Mouse (Mus musculus): Measurements from ENCODE around the gene Gm10718. TPM values are rescaled to one million over a fixed set of nuclear protein-coding genes. Genes with fewer than 3 reads are reported as not detected.
"Not testable (repeated sequence)": the region's sequence is repeated elsewhere in the genome, so short reads cannot be mapped to it uniquely, and the experiment has no call there.

The Gm10718 gene
- not detected in 2 replicates for polyA plus RNA-seq (2014; fragmentation: Nextera tagmentation; extraction: Ambion mirVana)

DNA sequence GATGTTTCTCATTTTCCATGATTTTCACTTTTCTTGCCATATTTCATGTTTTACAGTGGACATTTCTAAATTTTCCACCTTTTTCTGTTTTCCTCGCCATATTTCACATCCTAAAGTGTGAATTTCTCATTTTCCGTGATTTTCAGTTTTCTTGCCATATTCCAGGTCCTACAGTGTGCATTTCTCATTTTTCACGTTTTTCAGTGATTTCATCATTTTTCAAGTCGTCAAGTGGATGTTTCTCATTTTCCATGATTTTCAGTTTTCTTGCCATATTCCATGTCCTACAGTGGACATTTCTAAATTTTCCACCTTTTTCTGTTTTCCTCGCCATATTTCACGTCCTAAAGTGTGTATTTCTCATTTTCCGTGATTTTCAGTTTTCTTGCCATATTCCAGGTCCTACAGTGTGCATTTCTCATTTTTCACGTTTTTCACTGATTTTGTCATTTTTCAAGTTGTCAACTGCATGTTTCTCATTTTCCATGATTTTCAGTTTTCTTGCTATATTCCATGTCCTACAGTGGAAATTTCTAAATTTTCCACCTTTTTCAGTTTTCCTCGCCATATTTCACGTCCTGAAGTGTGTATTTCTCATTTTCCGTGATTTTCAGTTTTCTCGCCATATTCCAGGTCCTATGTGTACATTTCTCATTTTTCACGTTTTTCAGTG, at the start of gene Gm10718:
TSS of gene Gm10718 (plus strand) at position 236 of the 673 bp plus-strand sequence.
- H3K27ac ChIP-seq (ENCODE audit: low read depth, low read length); H3K36me3 ChIP-seq (ENCODE audit: control insufficient read depth, insufficient read depth, low read length); ATAC-seq (replicated peaks; ENCODE audit: insufficient number of reproducible peaks, low FRiP score, low TSS enrichment); H3K9me3 ChIP-seq (replicated peaks; ENCODE audit: control insufficient read depth, low read length); H3K4me2 ChIP-seq; H3K27me3 ChIP-seq (ENCODE audit: control insufficient read depth, insufficient read depth, low read length); H3K4me3 ChIP-seq (ENCODE audit: low read depth, low read length); H3K9ac ChIP-seq (ENCODE audit: low read depth, low read length); H3K4me1 ChIP-seq (ENCODE audit: control insufficient read depth, insufficient read depth, low read length): not testable (repeated sequence)
- 69% methylated on average over 9 of the region's 13 CpGs for WGBS (ENCODE audit: insufficient replicate concordance)

DNA sequence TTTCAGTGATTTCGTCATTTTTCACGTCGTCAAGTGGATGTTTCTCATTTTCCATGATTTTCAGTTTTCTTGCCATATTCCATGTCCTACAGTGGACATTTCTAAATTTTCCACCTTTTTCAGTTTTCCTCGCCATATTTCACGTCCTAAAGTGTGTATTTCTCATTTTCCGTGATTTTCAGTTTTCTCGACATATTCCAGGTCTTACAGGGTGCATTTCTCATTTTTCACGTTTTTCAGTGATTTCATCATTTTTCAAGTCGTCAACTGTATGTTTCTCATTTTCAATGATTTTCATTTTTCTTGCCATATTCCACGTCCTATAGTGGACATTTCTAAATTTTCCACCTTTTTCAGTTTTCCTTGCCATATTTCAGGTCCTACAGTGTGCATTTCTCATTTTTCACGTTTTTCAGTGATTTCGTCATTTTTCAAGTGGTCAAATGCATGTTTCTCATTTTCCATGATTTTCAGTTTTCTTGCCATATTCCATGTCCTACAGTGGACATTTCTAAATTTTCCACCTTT, 22.8 kb upstream of the Gm10718 start, which contains the start of gene Gm10722:
TSS of gene Gm10722 (plus strand) at position 478 of the 528 bp plus-strand sequence.
- H3K4me1 ChIP-seq (ENCODE audit: control insufficient read depth, insufficient read depth, low read length); H3K27ac ChIP-seq (ENCODE audit: low read depth, low read length); H3K9me3 ChIP-seq (replicated peaks; ENCODE audit: control insufficient read depth, low read length); H3K4me2 ChIP-seq; ATAC-seq (replicated peaks; ENCODE audit: insufficient number of reproducible peaks, low FRiP score, low TSS enrichment); H3K27me3 ChIP-seq (ENCODE audit: control insufficient read depth, insufficient read depth, low read length); H3K9ac ChIP-seq (ENCODE audit: low read depth, low read length); H3K4me3 ChIP-seq (ENCODE audit: low read depth, low read length); H3K36me3 ChIP-seq (ENCODE audit: control insufficient read depth, insufficient read depth, low read length): not testable (repeated sequence)
- 57% methylated on average over 12 of the region's 12 CpGs for WGBS (ENCODE audit: insufficient replicate concordance)

- H3K36me3 ChIP-seq (ENCODE audit: control insufficient read depth, insufficient read depth, low read length); H3K4me3 ChIP-seq (ENCODE audit: low read depth, low read length); H3K9me3 ChIP-seq (replicated peaks; ENCODE audit: control insufficient read depth, low read length); H3K4me1 ChIP-seq (ENCODE audit: control insufficient read depth, insufficient read depth, low read length); H3K27me3 ChIP-seq (ENCODE audit: control insufficient read depth, insufficient read depth, low read length); ATAC-seq (replicated peaks; ENCODE audit: insufficient number of reproducible peaks, low FRiP score, low TSS enrichment); H3K27ac ChIP-seq (ENCODE audit: low read depth, low read length); H3K9ac ChIP-seq (ENCODE audit: low read depth, low read length); H3K4me2 ChIP-seq: not testable (repeated sequence)
- 62% methylated on average over 8 of the region's 8 CpGs for WGBS (ENCODE audit: insufficient replicate concordance)
Observed at GRCm38 (mm10) chr9:3001006-3001405, 22.3 kb upstream of the Gm10718 start.

- ATAC-seq (replicated peaks; ENCODE audit: insufficient number of reproducible peaks, low FRiP score, low TSS enrichment), result peak; percentile 86
- not testable (repeated sequence) for H3K4me2 ChIP-seq; H3K9me3 ChIP-seq (replicated peaks; ENCODE audit: control insufficient read depth, low read length); H3K9ac ChIP-seq (ENCODE audit: low read depth, low read length); H3K4me1 ChIP-seq (ENCODE audit: control insufficient read depth, insufficient read depth, low read length); H3K27me3 ChIP-seq (ENCODE audit: control insufficient read depth, insufficient read depth, low read length); H3K4me3 ChIP-seq (ENCODE audit: low read depth, low read length); H3K36me3 ChIP-seq (ENCODE audit: control insufficient read depth, insufficient read depth, low read length); H3K27ac ChIP-seq (ENCODE audit: low read depth, low read length)
- 48% methylated on average over 8 of the region's 11 CpGs for WGBS (ENCODE audit: insufficient replicate concordance)
Observed at GRCm38 (mm10) chr9:3001948-3002659, 21.2 kb upstream of the Gm10718 start.

DNA sequence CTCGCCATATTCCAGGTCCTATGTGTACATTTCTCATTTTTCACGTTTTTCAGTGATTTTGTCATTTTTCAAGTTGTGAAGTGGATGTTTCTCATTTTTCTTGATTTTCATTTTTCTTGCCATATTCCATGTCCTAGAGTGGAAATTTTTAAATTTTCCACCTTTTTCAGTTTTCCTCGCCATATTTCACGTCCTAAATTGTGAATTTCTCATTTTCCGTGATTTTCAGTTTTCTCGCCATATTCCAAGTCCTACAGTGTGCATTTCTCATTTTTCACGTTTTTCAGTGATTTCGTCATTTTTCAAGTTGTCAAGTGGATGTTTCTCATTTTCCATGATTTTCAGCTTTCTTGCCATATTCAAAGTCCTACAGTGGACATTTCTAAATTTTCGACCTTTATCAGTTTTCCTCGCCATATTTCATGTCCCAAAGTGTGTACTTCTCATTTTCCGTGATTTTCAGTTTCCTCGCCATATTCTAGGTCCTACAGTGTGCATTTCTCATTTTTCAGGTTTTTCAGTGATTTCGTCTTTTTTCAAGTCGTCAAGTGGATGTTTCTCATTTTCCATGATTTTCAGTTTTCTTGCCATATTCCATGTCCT, 20.5 kb upstream of the Gm10718 start, which contains the start of gene Gm11168:
TSS of gene Gm11168 (plus strand) at position 553 of the 603 bp plus-strand sequence.
- H3K4me3 ChIP-seq (ENCODE audit: low read depth, low read length); ATAC-seq (replicated peaks; ENCODE audit: insufficient number of reproducible peaks, low FRiP score, low TSS enrichment); H3K9me3 ChIP-seq (replicated peaks; ENCODE audit: control insufficient read depth, low read length); H3K36me3 ChIP-seq (ENCODE audit: control insufficient read depth, insufficient read depth, low read length); H3K9ac ChIP-seq (ENCODE audit: low read depth, low read length); H3K4me2 ChIP-seq; H3K27me3 ChIP-seq (ENCODE audit: control insufficient read depth, insufficient read depth, low read length); H3K27ac ChIP-seq (ENCODE audit: low read depth, low read length); H3K4me1 ChIP-seq (ENCODE audit: control insufficient read depth, insufficient read depth, low read length): not testable (repeated sequence)
- WGBS (ENCODE audit: insufficient replicate concordance), result 61% methylated on average over 6 of the region's 14 CpGs

DNA sequence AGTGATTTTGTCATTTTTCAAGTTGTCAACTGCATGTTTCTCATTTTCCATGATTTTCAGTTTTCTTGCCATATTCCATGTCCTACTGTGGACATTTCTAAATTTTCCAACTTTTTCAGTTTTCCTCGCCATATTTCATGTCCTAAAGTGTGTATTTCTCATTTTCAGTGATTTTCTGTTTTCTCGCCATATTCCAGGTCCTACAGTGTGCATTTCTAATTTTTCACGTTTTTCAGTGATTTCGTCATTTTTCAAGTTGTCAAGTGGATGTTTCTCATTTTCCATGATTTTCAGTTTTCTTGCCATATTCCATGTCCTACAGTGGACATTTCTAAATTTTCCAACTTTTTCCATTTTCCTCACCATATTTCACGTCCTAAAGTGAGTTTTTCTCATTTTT, 17.2 kb upstream of the Gm10718 start:
- H3K4me1 ChIP-seq (ENCODE audit: control insufficient read depth, insufficient read depth, low read length); H3K9me3 ChIP-seq (replicated peaks; ENCODE audit: control insufficient read depth, low read length); H3K4me3 ChIP-seq (ENCODE audit: low read depth, low read length); H3K9ac ChIP-seq (ENCODE audit: low read depth, low read length); H3K36me3 ChIP-seq (ENCODE audit: control insufficient read depth, insufficient read depth, low read length); H3K27ac ChIP-seq (ENCODE audit: low read depth, low read length); H3K27me3 ChIP-seq (ENCODE audit: control insufficient read depth, insufficient read depth, low read length); H3K4me2 ChIP-seq: not testable (repeated sequence)
- 0 out of 2 replicates have a peak, but pooled peaks have one; percentile 2 for ATAC-seq (replicated peaks; ENCODE audit: insufficient number of reproducible peaks, low FRiP score, low TSS enrichment)
- 69% methylated on average over 1 of the region's 5 CpGs for WGBS (ENCODE audit: insufficient replicate concordance)

DNA sequence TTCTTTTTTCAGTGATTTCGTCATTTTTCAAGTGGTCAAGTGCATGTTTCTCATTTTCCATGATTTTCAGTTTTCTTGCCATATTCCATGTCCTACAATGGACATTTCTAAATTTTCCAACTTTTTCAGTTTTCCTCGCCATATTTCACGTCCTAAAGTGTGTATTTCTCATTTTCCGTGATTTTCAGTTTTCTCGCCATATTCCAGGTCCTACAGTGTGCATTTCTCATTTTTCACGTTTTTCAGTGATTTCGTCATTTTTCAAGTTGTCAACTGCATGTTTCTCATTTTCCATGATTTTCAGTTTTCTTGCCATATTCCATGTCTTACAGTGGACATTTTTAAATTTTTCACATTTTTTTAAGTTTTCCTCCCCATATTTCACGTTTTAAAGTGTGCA, 16.7 kb upstream of the Gm10718 start:
- not testable (repeated sequence) for H3K4me3 ChIP-seq (ENCODE audit: low read depth, low read length); H3K9me3 ChIP-seq (replicated peaks; ENCODE audit: control insufficient read depth, low read length); H3K36me3 ChIP-seq (ENCODE audit: control insufficient read depth, insufficient read depth, low read length); H3K27me3 ChIP-seq (ENCODE audit: control insufficient read depth, insufficient read depth, low read length); H3K27ac ChIP-seq (ENCODE audit: low read depth, low read length); H3K4me1 ChIP-seq (ENCODE audit: control insufficient read depth, insufficient read depth, low read length); H3K9ac ChIP-seq (ENCODE audit: low read depth, low read length); H3K4me2 ChIP-seq
- peak; percentile 75 for ATAC-seq (replicated peaks; ENCODE audit: insufficient number of reproducible peaks, low FRiP score, low TSS enrichment)
- WGBS (ENCODE audit: insufficient replicate concordance), result 65% methylated on average over 7 of the region's 8 CpGs

DNA sequence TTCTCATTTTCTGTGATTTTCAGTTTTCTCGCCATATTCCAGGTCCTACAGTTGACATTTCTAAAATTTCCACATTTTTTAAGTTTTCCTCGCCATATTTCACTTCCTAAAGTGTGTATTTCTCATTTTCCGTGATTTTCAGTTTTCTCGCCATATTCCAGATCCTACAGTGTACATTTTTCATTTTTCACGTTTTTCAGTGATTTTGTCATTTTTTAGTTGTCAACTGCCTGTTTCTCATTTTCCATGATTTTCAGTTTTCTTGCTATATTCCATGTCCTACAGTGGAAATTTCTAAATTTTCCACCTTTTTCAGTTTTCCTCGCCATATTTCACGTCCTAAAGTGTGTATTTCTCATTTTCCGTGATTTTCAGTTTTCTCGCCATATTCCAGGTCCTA, 16.1 kb upstream of the Gm10718 start:
- ATAC-seq (replicated peaks; ENCODE audit: insufficient number of reproducible peaks, low FRiP score, low TSS enrichment), result 0 out of 2 replicates have a peak, but pooled peaks have one; percentile 10
- not testable (repeated sequence) for H3K36me3 ChIP-seq (ENCODE audit: control insufficient read depth, insufficient read depth, low read length); H3K27me3 ChIP-seq (ENCODE audit: control insufficient read depth, insufficient read depth, low read length); H3K4me3 ChIP-seq (ENCODE audit: low read depth, low read length); H3K4me1 ChIP-seq (ENCODE audit: control insufficient read depth, insufficient read depth, low read length); H3K27ac ChIP-seq (ENCODE audit: low read depth, low read length); H3K9me3 ChIP-seq (replicated peaks; ENCODE audit: control insufficient read depth, low read length); H3K4me2 ChIP-seq; H3K9ac ChIP-seq (ENCODE audit: low read depth, low read length)
- WGBS (ENCODE audit: insufficient replicate concordance), result 74% methylated on average over 7 of the region's 9 CpGs

All from heart, embryonic 11.5 days (tissue).